Mouse (Mus musculus) C2C12 (cell line): ENCODE results near the gene Runx2.

Experiments used
- CEBPB ChIP-seq: IDR thresholded peaks from one replicate; pipeline ENCODE4 v1.6.1; 2011; ENCODE audit warnings: low read depth, mild to moderate bottlenecking, control low read depth, moderate library complexity
- CTCF ChIP-seq: IDR thresholded peaks from one replicate; pipeline ENCODE4 v1.5.1; 2011; ENCODE audit not compliant: control insufficient read depth, insufficient read depth, insufficient read length

GRCm38 (mm10) chr17:44863165-44863564 is 48.6 kb upstream of the Runx2 start:
- no peak for TF ChIP-seq CTCF
- no peak for TF ChIP-seq CEBPB
